Mouse (Mus musculus) adipocyte (in vitro differentiated cells): ENCODE measurements at regions not wholly inside any gene's neighbourhood (a gene's known extent, or its start where the extent isn't known, plus 50 kb on each side); places are given as distances from the start of the nearest gene placed in this dataset.

Experiments used
- DNase-seq: peaks from one replicate; pipeline ENCODE4 v3.0.0-alpha.2; 2016; ENCODE audit warnings: low spot score

GRCm38 (mm10) chr4:54045258-54046029, 219.6 kb downstream of the Tmem38b start:
- DNase-seq, result no peak

GRCm38 (mm10) chr4:54064331-54064730, 238.5 kb downstream of the Tmem38b start:
- DNase-seq, result no peak

- no peak for DNase-seq
Observed at GRCm38 (mm10) chr4:54071951-54072350, 246.1 kb downstream of the Tmem38b start.

- no peak for DNase-seq
Observed at GRCm38 (mm10) chr4:54072482-54072881, 246.6 kb downstream of the Tmem38b start.

GRCm38 (mm10) chr4:54072932-54073331, 247.1 kb downstream of the Tmem38b start:
- DNase-seq, result no peak

GRCm38 (mm10) chr4:54073483-54073882, 247.6 kb downstream of the Tmem38b start:
- DNase-seq, result no peak

GRCm38 (mm10) chr4:54074226-54074625, 248.4 kb downstream of the Tmem38b start:
- DNase-seq, result no peak

- no peak for DNase-seq
Observed at GRCm38 (mm10) chr4:54080526-54080925, 254.7 kb downstream of the Tmem38b start.

- DNase-seq, result no peak
Observed at GRCm38 (mm10) chr4:54081411-54081810, 255.6 kb downstream of the Tmem38b start.

- no peak for DNase-seq
Observed at GRCm38 (mm10) chr4:54084747-54085146, 258.9 kb downstream of the Tmem38b start.

GRCm38 (mm10) chr4:54094285-54094997, 268.6 kb downstream of the Tmem38b start:
- no peak for DNase-seq

- peak; percentile 25 for DNase-seq
Observed at GRCm38 (mm10) chr4:54095200-54095930, 269.5 kb downstream of the Tmem38b start.

GRCm38 (mm10) chr4:54097543-54097942, 271.7 kb downstream of the Tmem38b start:
- no peak for DNase-seq

- DNase-seq, result no peak
Observed at GRCm38 (mm10) chr4:54100282-54100681, 274.4 kb downstream of the Tmem38b start.

- no peak for DNase-seq
Observed at GRCm38 (mm10) chr4:54106976-54107375, 281.1 kb downstream of the Tmem38b start.

GRCm38 (mm10) chr4:54116310-54116709, 290.5 kb downstream of the Tmem38b start:
- peak; percentile 59 for DNase-seq

- DNase-seq, result no peak
Observed at GRCm38 (mm10) chr4:54118179-54118846, 292.5 kb downstream of the Tmem38b start.

- DNase-seq, result no peak
Observed at GRCm38 (mm10) chr4:54128717-54129698, 303.2 kb downstream of the Tmem38b start.

GRCm38 (mm10) chr4:54156146-54156545, 330.3 kb downstream of the Tmem38b start:
- no peak for DNase-seq

- DNase-seq, result no peak
Observed at GRCm38 (mm10) chr4:54161337-54161993, 335.6 kb downstream of the Tmem38b start.
